Mouse (Mus musculus): ENCODE measurements around the gene Sepsecs.

DNA sequence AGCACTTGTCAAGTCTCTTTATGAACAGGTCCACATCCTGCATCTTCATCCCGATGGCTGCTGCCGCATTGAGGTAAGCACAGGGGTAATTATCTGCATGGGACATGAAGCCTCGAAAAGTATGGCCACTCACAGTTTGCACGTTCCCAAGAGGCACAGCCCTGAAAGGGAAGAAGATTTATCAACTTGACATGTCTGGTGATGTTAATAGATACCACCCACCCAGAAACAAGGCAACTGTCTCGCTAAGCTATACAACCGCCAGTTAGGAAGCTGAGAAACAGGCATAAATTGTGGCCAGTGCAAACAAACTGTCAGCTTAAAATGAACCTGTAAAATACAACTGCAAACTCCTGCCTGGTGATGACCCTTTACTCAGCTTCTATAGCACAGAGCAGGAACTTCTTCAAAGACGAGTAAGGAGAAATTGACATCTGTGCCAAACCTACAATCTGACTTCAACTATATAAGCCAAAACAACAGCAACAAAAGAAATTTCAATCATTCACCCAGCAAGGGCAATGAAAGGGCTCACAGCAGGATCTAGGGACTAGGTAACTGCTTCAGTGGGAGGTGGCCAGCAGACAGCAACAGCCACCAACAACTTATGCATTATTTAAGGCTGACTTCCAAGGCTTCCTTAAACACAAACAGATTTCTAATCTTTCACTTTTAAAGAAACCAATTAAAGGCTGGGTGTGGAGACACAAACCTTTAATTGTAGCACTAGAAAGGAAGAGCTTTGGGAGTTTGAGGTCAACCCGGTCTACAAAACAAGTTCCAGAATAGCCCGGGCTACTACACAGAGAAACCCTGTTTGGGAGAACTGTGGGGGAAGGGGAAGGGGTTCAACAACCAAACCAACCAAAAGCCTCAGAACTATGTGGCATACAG is 25.3 kb downstream of the Sepsecs start:
- TF ChIP-seq EP300 (IDR thresholded peaks at IDR 0.05), result no peak
- TF ChIP-seq CTCF (IDR thresholded peaks at IDR 0.05), result no peak
